Mouse (Mus musculus) layer of hippocampus, adult 11-12 months (tissue): Measurements from ENCODE around the gene Rfx1.

Experiments used
- DNase-seq: peaks from one replicate; pipeline ENCODE4 v3.0.0; 2022; ENCODE audit warnings: low spot score

The Rfx1 gene

GRCm38 (mm10) chr8:84066291-84066930 is at the start of gene Rfx1:
TSS of gene Rfx1 (plus strand) at chr8:84066834.
- peak; percentile 100 for DNase-seq

DNA sequence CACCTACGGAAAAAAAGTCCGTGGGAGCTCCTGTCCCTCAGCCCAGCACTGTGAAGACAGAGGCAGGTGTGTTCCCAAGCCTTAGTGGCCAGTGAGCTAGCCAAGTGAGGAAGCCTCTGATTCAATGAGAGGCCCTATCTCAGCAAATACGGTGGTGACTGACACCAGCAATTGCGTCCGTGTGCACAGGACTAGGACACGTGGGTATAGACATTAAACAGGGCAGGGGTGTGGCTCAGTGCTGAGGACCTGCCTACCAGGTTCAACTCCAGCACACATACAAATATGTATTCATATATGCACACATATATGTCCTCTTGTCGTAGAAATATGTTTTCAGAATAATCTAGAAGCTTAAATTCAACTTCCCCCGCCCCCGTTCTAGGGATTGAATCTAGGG is 46.9 kb upstream of the Rfx1 start:
- no peak for DNase-seq

DNA sequence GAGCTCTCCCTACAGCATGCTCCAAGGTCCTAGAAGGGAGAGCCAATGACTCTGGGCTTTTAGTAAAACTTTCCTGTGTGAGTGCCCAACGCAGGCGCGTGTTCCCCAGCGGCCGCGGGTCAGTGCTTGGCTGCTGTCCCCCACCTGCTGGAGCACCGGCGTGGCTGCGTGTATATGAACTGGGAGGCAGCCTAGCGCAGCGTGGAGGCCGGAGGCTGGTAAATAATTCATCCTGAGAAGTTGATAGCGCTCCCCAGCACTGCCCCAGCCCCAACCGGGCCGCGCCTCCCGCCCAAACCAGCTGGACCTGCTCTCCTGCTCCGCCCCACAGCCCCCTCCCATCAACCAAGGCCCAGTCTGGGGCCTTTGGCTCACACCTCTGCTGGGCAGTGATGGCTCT is 45.5 kb upstream of the Rfx1 start, which contains the start of gene Palm3:
Gene Palm3 (plus strand): TSS at position 376 of the 400 bp plus-strand sequence.
- no peak for DNase-seq

DNA sequence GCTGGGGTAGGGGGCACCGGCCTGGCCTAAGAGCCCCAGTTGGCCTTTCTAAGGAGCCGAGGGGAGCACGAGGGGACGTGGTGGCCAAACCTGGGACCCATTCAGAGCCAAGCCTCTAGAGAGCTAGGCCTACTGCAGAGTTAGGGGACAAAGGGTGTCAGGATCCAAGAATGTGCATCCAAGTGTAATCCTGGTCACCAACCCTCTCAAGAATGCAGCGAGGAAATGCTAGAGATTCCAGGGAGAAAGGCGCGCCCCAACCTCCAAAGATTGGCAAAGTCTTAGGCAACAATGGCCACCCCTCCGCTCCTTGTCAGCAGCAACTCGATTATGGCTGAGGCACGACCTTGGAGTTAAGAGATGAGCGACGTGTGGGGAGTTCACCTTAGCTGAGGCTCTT is 45.1 kb upstream of the Rfx1 start:
- DNase-seq: no peak

DNA sequence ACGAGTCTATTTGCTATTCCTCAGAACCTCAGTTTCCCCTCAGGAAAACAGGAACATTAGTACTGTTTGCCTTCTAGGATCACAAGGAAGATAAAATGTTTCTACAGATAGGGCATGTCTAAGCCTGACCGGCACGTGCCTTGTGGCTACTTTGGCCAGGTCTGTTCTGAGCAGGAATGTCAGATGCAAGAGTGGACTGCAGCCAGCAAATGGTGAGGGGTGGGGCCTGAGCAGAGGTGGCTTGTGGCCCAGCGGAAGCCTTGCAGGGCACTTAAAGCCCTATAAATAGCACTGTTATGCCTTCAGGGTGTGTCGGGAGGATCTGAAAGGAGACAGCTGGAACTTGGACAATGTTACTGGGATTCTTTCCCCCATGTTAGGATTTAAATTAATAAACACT is 43.5 kb upstream of the Rfx1 start:
- no peak for DNase-seq

- no peak for DNase-seq
Observed at GRCm38 (mm10) chr8:84023631-84024030, 43.0 kb upstream of the Rfx1 start.

DNA sequence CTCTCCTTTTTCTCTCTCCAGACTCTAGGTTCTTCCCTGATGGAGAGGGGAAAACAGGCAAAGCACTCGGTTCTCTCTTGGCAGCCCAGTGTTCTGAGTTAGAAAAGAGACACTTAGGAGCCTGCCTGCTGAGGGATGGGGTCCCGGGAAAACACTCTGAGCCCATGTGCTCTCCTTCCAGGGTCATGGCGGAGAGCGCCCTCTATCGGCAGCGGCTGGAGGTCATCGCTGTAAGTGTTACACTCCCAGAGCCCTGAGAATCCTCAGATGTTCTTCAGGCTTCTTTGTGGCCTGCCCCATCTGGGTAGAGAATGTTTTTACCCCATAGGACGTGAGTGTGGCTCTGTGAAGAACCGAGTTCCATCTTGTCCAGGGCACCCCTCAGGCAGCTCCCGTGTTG is 42.5 kb upstream of the Rfx1 start:
- no peak for DNase-seq

DNA sequence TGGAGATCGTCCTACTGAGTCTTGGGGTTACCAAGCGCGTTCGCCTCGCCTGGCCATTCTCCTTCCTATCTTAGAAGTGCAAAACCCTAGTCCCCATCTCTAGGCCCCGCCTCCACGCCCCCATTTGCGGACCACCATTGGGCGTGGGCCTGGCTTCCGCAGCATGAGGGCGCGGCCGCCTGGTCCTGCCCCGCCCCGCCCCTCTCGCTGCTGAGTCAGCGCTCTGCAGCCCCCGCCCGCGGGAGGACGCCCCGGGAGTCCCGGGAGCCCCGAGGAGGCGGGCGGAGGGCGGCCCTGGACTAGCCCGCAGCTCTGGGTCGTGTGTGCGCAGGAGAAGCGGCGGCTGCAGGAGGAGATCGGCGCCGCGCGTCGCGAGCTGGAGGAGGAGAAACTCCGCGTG is 40.8 kb upstream of the Rfx1 start:
- no peak for DNase-seq

DNA sequence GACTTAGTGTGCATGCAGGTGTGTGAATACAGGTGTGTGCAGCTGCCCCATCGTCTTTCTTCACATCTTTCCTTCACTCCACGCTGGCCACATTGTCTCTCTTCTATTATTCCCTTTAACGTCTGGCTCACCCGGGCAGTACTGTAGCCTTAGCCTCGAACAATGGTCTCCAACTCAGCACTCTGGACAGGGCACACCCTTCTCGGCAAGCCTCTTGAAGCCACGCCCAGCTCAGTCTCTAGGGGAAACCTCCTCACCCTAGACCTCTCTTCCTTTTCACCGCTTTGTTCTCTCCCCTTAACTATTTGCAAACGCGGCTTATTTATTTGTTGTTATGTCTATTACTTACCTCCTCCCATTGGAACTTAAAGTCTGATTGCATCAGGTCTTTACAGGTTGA is 39.2 kb upstream of the Rfx1 start:
- DNase-seq: no peak

- no peak for DNase-seq
Observed at GRCm38 (mm10) chr8:84029272-84029671, 37.4 kb upstream of the Rfx1 start.

GRCm38 (mm10) chr8:84032777-84033176 is 33.9 kb upstream of the Rfx1 start:
- no peak for DNase-seq

GRCm38 (mm10) chr8:84038015-84038414 is 28.6 kb upstream of the Rfx1 start:
- DNase-seq: no peak

DNA sequence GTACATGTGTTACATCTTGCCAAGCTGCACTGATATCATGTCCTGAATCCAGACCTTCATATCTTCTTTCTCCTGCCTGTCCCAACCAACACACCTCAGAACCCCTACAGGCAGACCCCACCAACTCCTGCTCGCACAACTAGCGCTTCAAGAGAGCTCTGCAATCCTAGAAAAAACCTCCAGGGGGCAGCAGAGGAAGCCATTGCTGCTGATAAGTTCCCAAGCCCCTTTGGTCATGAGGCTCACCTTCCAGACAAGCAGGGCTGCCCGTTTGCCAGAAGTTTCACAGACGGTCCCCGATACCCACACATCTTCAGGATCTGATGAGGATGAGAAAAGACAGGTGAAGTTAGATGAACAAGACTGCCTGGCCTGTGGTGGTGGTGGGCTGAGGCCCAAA is 27.6 kb upstream of the Rfx1 start:
- DNase-seq: peak; percentile 81

GRCm38 (mm10) chr8:84042066-84042947 is 24.3 kb upstream of the Rfx1 start, which contains the start of gene Il27ra:
TSS of gene Il27ra (minus strand) at chr8:84042589.
- DNase-seq: peak; percentile 40

GRCm38 (mm10) chr8:84042948-84043342 is 23.7 kb upstream of the Rfx1 start:
- no peak for DNase-seq

DNA sequence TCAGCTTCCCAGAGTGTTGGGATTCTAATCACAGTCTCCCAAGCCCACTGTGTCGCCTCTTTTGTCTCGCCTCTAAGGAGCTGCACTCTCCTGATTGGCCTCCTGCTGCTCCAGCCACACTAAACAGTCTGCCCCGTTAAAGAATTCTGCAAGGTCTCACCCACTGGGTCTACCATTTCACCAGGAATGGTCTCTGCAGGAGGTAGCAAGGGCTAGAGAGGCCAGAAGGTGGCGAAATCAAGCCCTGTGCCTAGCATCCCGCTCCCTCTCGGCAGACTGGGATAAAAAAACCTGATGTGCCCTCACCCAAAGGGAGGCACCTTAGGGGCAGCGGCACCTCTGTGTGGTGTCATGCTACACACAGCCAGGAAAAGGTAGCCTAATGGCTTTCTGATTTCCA is 22.5 kb upstream of the Rfx1 start:
- DNase-seq: no peak

- DNase-seq: no peak
Observed at GRCm38 (mm10) chr8:84044900-84045299, 21.7 kb upstream of the Rfx1 start, which contains the start of gene Rln3. TSS of gene Rln3 (minus strand) at chr8:84045000.

- DNase-seq: no peak
Observed at GRCm38 (mm10) chr8:84046505-84046904, 20.1 kb upstream of the Rfx1 start.

DNA sequence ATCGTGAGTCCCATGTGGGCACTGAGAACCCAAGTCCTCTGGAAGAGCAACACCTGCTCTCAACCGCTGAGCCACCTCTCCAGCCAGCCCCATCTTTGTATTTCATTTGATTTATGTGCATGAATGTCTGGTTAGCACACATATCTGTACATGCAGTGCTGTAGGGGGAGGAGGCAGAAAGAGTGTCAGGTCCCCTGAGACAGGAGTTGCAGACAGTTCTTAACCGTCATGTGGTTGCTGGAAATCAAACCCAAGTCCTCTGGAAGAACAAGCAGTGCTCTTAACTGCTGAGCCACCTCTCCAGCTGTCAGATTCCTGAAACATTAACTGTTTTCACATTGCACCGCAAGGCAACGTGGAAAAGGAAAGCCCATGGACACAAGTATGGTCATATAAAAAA is 18.5 kb upstream of the Rfx1 start:
- DNase-seq: no peak

GRCm38 (mm10) chr8:84052746-84053145 is 13.9 kb upstream of the Rfx1 start:
- DNase-seq: no peak

- DNase-seq: no peak
Observed at GRCm38 (mm10) chr8:84053229-84053628, 13.4 kb upstream of the Rfx1 start.

DNA sequence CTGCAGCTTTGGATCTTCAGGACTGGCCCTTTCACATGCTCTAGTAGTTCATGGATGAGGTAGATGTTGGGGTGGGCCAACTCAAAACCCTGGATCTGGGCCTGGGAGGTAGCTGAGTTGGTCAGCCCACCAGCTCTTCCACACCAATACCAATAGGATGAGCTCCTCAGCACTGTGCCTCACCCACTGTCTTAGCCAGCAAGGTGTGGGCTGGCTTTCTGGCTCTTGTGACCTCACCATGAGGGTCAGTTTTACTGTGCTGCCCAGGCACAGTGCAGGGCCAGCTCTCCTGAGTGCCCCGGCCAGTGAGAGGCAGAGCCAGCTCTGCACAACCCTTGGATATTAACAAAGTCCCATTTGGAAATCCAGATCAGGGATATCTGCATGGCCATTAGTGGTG is 8.8 kb upstream of the Rfx1 start:
- no peak for DNase-seq

DNA sequence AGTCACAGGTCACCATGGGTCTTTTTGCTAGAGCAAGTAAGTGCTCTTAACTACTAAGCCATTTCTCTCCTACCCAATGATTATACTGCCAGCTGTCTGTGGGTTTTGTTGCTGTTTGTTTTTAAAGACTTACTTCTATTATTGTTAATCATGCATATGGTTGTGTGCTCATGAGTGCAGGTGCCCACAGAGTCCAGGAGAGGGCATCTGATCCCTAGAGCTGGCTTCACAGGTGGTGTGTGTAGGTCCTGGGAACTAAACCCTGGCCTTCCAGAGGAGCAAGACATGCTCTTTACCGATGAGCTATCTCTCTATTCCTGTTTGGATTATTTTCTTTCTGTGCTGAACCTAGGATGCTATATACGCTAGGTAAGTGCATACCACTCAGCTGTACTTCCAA is 7.4 kb upstream of the Rfx1 start:
- no peak for DNase-seq
